27 mouse cellular contexts compared by ENCODE assay signal in genomic region chr9:51364059-51364458, GRCm38 (mm10). TPM values are rescaled to one million over a fixed set of nuclear protein-coding genes. Genes with fewer than 3 reads are reported as not detected.
DNase-seq lines count a peak whose midpoint lies in the region; ATAC-seq lines count a peak whose summit lies in the region.
"Had no signal": no experiment of that assay in that cellular context is flagged by ENCODE, and none has a peak within 500 bp of the region (broad histone marks: within the 10 kb centered on the region; RNA-seq: fewer than 3 reads in every experiment).

No protein-coding gene starts in this region.

- H3K4me3 ChIP-seq in hindbrain, embryonic 10.5 days: no peak overlapping the region
- H3K4me3 ChIP-seq in hindbrain, embryonic 13.5 days: no peak overlapping the region
- H3K4me3 ChIP-seq: embryonic facial prominence, embryonic 10.5 days; forebrain, embryonic 13.5 days; heart, embryonic 12.5 days; hindbrain, embryonic 15.5 days had no signal

- H3K4me2 ChIP-seq in hindbrain, embryonic 13.5 days: no peak overlapping the region
- H3K4me2 ChIP-seq: forebrain, embryonic 13.5 days; heart, embryonic 12.5 days; hindbrain, embryonic 15.5 days had no signal

- no peaks in the 10 kb centered on the region for H3K36me3 ChIP-seq in hindbrain, embryonic 10.5 days
- H3K36me3 ChIP-seq in hindbrain, embryonic 13.5 days: no peaks in the 10 kb centered on the region
- H3K36me3 ChIP-seq: embryonic facial prominence, embryonic 10.5 days; heart, embryonic 12.5 days; hindbrain, embryonic 15.5 days had no signal

- no peak for ATAC-seq in hindbrain, embryonic 13.5 days (ENCODE audit: low FRiP score)
- ATAC-seq: CD4-positive, CD25-positive, alpha-beta regulatory T cell, adult 4 months; forebrain, embryonic 13.5 days; forebrain, postnatal 0 days; intestine, postnatal 0 days; Patski had no signal

- H3K9me3 ChIP-seq in hindbrain, embryonic 10.5 days: no peaks in the 10 kb centered on the region
- H3K9me3 ChIP-seq in hindbrain, embryonic 13.5 days: no peaks in the 10 kb centered on the region
- H3K9me3 ChIP-seq: embryonic facial prominence, embryonic 10.5 days; forebrain, embryonic 13.5 days; heart, embryonic 12.5 days; hindbrain, embryonic 15.5 days had no signal

- peaks cover 7% of the 10 kb centered on the region; the same call in 1 of the 2 replicates for H3K4me1 ChIP-seq in hindbrain, embryonic 10.5 days (replicated peaks)
- H3K4me1 ChIP-seq in hindbrain, embryonic 13.5 days (replicated peaks): no peaks in the 10 kb centered on the region
- H3K4me1 ChIP-seq: embryonic facial prominence, embryonic 10.5 days; forebrain, embryonic 13.5 days; heart, embryonic 12.5 days; hindbrain, embryonic 15.5 days had no signal

- H3K27me3 ChIP-seq in hindbrain, embryonic 10.5 days (ENCODE audit: insufficient read depth, poor library complexity, severe bottlenecking): no peaks in the 10 kb centered on the region
- no peaks in the 10 kb centered on the region for H3K27me3 ChIP-seq in hindbrain, embryonic 13.5 days
- H3K27me3 ChIP-seq: forebrain, embryonic 13.5 days; heart, embryonic 12.5 days; hindbrain, embryonic 15.5 days; Patski had no signal

- no peak overlapping the region for H3K9ac ChIP-seq in hindbrain, embryonic 13.5 days
- H3K9ac ChIP-seq: forebrain, embryonic 13.5 days; forebrain, postnatal 0 days; heart, embryonic 12.5 days; hindbrain, embryonic 15.5 days had no signal

- DNase-seq in hindbrain, embryonic 10.5 days (ENCODE audit: low spot score): peak; percentile 41
- peak; percentile 34 for DNase-seq in ES-CJ7 (ENCODE audit: low read depth, low spot score)
- peak; percentile 60 for DNase-seq in embryo, embryonic 10 days (ENCODE audit: low spot score)
- DNase-seq in mesoderm, embryonic 11.5 days (ENCODE audit: low read depth, low spot score): peak; percentile 53
- no peak for DNase-seq in cerebellum, adult 8-10 months
- no peak for DNase-seq in gastrocnemius, postnatal 10 days
- DNase-seq in cerebellum, postnatal 10 days: no peak
- DNase-seq: adrenal gland, adult 8-10 months; adrenal gland, postnatal 36 days; B cell, adult 2 months; cerebellum, adult 11 months; cerebellum, adult 9-11 months; forebrain, postnatal 0 days; gastrocnemius, postnatal 25 days had no signal

- H3K27ac ChIP-seq in hindbrain, embryonic 10.5 days: 0 out of 2 replicates have a peak overlapping the region, but pooled peaks have one; percentile 29
- no peak overlapping the region for H3K27ac ChIP-seq in hindbrain, embryonic 13.5 days
- H3K27ac ChIP-seq: embryonic facial prominence, embryonic 10.5 days; forebrain, embryonic 13.5 days; hindbrain, embryonic 15.5 days had no signal

- 31% methylated on average over 4 of the region's 4 CpGs for WGBS in hindbrain, embryonic 10.5 days
- WGBS in hindbrain, embryonic 13.5 days: 15% methylated on average over 4 of the region's 4 CpGs

RNA-seq across cellular contexts. Expression of gene 1810046K07Rik, which starts 35.3 kb away (rescaled TPM):
- not detected in 2 replicates for polyA plus RNA-seq in hindbrain, embryonic 10.5 days (2016; fragmentation: Nextera tagmentation; extraction: Ambion mirVana)
- polyA plus RNA-seq in hindbrain, embryonic 13.5 days (2015; fragmentation: Nextera tagmentation; extraction: Ambion mirVana): not detected in 2 replicates
- total RNA-seq in gastrocnemius, postnatal 10 days (2021): not detected
- total RNA-seq: adrenal gland, postnatal 36 days; forebrain, postnatal 0 days; gastrocnemius, adult 18-20 months; gastrocnemius, postnatal 25 days; granulocyte monocyte progenitor cell, adult 5-6 weeks; heart, adult 8-10 months; heart, postnatal 25 days had no signal
- polyA plus RNA-seq: CD4-positive, CD25-positive, alpha-beta regulatory T cell, adult 4 months; embryonic facial prominence, embryonic 10.5 days; embryonic facial prominence, embryonic 14.5 days; forebrain, embryonic 13.5 days; forebrain, postnatal 0 days; heart, embryonic 12.5 days; hindbrain, embryonic 15.5 days; Patski had no signal

Comparison
In these comparisons a context has a peak if more than half of its experiments do, and no peak if none do; other contexts are left out.
1. DNase-seq: peak in hindbrain, embryonic 10.5 days (single experiment), ES-CJ7 (single experiment), embryo, embryonic 10 days (single experiment) and mesoderm, embryonic 11.5 days (single experiment); none in cerebellum, adult 8-10 months (single experiment), gastrocnemius, postnatal 10 days (single experiment) and cerebellum, postnatal 10 days (0 of 2).